Mouse (Mus musculus): ENCODE data around the gene Gm2663. TPM values are rescaled to one million over a fixed set of nuclear protein-coding genes. Genes with fewer than 3 reads are reported as not detected.

Gm2663 gene
- polyA plus RNA-seq, 1 experiment, result not detected

Other genes starting within 250 kb of the Gm2663 start
- not detected in 2 replicates for gene Moxd2, start 112.0 kb downstream of the Gm2663 start, polyA plus RNA-seq (2012; rRNA removed)
- 0.11 and 0.56 TPM in 2 replicates for gene Prss58, start 99.1 kb downstream of the Gm2663 start, polyA plus RNA-seq (2012; rRNA removed)
- 0.50 and 0.65 TPM in 2 replicates for gene 1700074P13Rik, start 58.9 kb downstream of the Gm2663 start, polyA plus RNA-seq (2012; rRNA removed)
- not detected in 2 replicates for gene Gm4744, start 47.6 kb downstream of the Gm2663 start, polyA plus RNA-seq (2012; rRNA removed)
- gene 1810009J06Rik, start 34.7 kb downstream of the Gm2663 start, polyA plus RNA-seq (2012; rRNA removed), result not detected in 2 replicates
- gene 2210010C04Rik, start 36.0 kb upstream of the Gm2663 start, polyA plus RNA-seq (2012; rRNA removed), result 0.24 and 1.6 TPM in 2 replicates

All from gonadal fat pad, adult 2 months (tissue).